In genomic region chr9:48559482-48560139, GRCm38 (mm10) we compare ENCODE assay signal across 9 mouse cellular contexts. TPM values are rescaled to one million over a fixed set of nuclear protein-coding genes. Genes with fewer than 3 reads are reported as not detected.
A peak's percentile ranks its signal among the peaks of the same experiment; 100 is the strongest.
DNase-seq lines count a peak whose midpoint lies in the region; ATAC-seq and TF ChIP-seq lines count a peak whose summit lies in the region.
"Had no signal": no experiment of that assay in that cellular context is flagged by ENCODE, and none has a peak within 500 bp of the region (broad histone marks: within the 10 kb centered on the region; RNA-seq: fewer than 3 reads in every experiment).

No protein-coding gene starts in this region.

- peak; percentile 44 to 76 for DNase-seq in heart, adult 18-20 months
- DNase-seq in A20 (ENCODE audit: low read depth, low spot score) (peak; percentile 82), adipocyte (ENCODE audit: low spot score) (peak; percentile 71)
- DNase-seq in embryo, embryonic 9.5 days (ENCODE audit: extremely low spot score) = peak; percentile 26
- peak; percentile 60 for DNase-seq in layer of hippocampus, adult 11-12 months (ENCODE audit: low spot score)
- DNase-seq in lung, postnatal 36 days = peak; percentile 71
- DNase-seq in spleen, adult 2 months (ENCODE audit: low read depth in 1 of 2, low spot score in 2 of 2) = peak; percentile 46 to 73

- no peak for TF ChIP-seq POLR2A in spleen, adult 2 months (IDR thresholded peaks at IDR 0.05; ENCODE audit: low read depth, low read length)

- no peaks in the 10 kb centered on the region for H3K36me3 ChIP-seq in heart, embryonic 12.5 days
- no peaks in the 10 kb centered on the region for H3K36me3 ChIP-seq in spleen, adult 2 months (ENCODE audit: control insufficient read depth, insufficient read depth, low read length)
- H3K36me3 ChIP-seq: limb, embryonic 13.5 days had no signal

- H3K9me3 ChIP-seq in heart, embryonic 12.5 days (replicated peaks) = no peaks in the 10 kb centered on the region
- H3K9me3 ChIP-seq: limb, embryonic 13.5 days had no signal

- H3K27ac ChIP-seq in heart, embryonic 12.5 days (ENCODE audit: poor library complexity, severe bottlenecking) = no peak overlapping the region
- peak overlapping the region; percentile 65 for H3K27ac ChIP-seq in spleen, adult 2 months (ENCODE audit: insufficient read depth, low read length)
- H3K27ac ChIP-seq: limb, embryonic 13.5 days had no signal

- H3K27me3 ChIP-seq in heart, embryonic 12.5 days (replicated peaks) = no peaks in the 10 kb centered on the region
- no peaks in the 10 kb centered on the region for H3K27me3 ChIP-seq in spleen, adult 2 months (ENCODE audit: control insufficient read depth, insufficient read depth, low read length)
- H3K27me3 ChIP-seq: limb, embryonic 13.5 days had no signal

- H3K4me1 ChIP-seq in heart, embryonic 12.5 days (replicated peaks) = no peaks in the 10 kb centered on the region
- peaks cover 8% of the 10 kb centered on the region; the same call in 1 of the 2 replicates for H3K4me1 ChIP-seq in spleen, adult 2 months (ENCODE audit: control insufficient read depth, insufficient read depth, insufficient read length)
- H3K4me1 ChIP-seq: limb, embryonic 13.5 days had no signal

- TF ChIP-seq CTCF in spleen, adult 2 months (IDR thresholded peaks at IDR 0.05; ENCODE audit: extremely low read depth, insufficient read depth, insufficient read length, insufficient replicate concordance) = peak; percentile 71; the same call in 1 of the 2 replicates

- no peak overlapping the region for H3K9ac ChIP-seq in heart, embryonic 12.5 days
- H3K9ac ChIP-seq: limb, embryonic 13.5 days had no signal

- ATAC-seq in heart, embryonic 12.5 days (ENCODE audit: insufficient number of reproducible peaks, low FRiP score) = no peak

- no peak overlapping the region for H3K4me3 ChIP-seq in heart, embryonic 12.5 days
- H3K4me3 ChIP-seq in spleen, adult 2 months (ENCODE audit: extremely low read depth, insufficient read depth, insufficient read length) = no peak overlapping the region
- H3K4me3 ChIP-seq: limb, embryonic 13.5 days had no signal

- WGBS in heart, embryonic 12.5 days = 17% methylated on average over 4 of the region's 4 CpGs
- 18% methylated on average over 4 of the region's 4 CpGs for WGBS in spleen, adult 2 months

- no peak overlapping the region for H3K4me2 ChIP-seq in heart, embryonic 12.5 days
- H3K4me2 ChIP-seq: limb, embryonic 13.5 days had no signal

RNA-seq across cellular contexts. Expression of gene Nnmt, which starts 45.3 kb away (rescaled TPM):
- 1 to 10 TPM; 4.1 to 6.2 TPM for total RNA-seq in heart, adult 18-20 months (2021)
- 3.1 and 3.3 TPM in 2 replicates for polyA plus RNA-seq in heart, embryonic 12.5 days (2016; fragmentation: Nextera tagmentation; extraction: Ambion mirVana)
- 0.60 and 0.94 TPM in 2 replicates for polyA plus RNA-seq in spleen, adult 2 months (2012; rRNA removed)

Comparison
In these comparisons a context has a peak if more than half of its experiments do, and no peak if none do; other contexts are left out.
1. DNase-seq: peak in every context shown above with its lines; median percentile 82 in A20; 71 in adipocyte; 71 in lung, postnatal 36 days; 60 in heart, adult 18-20 months; 60 in layer of hippocampus, adult 11-12 months; 60 in spleen, adult 2 months; 26 in embryo, embryonic 9.5 days.